Mouse (Mus musculus) left cerebral cortex, postnatal 10 days (tissue): ENCODE results near the gene Gm20388. TPM values are rescaled to one million over a fixed set of nuclear protein-coding genes. Genes with fewer than 3 reads are reported as not detected.

Source experiments
- DNase-seq, 2 experiments: peaks; one replicate each; pipeline ENCODE4 v3.0.0; 2021 to 2022; ENCODE audit warnings: low spot score in 2 of 2, mixed read lengths in 1 of 2; ENCODE audit errors: extremely low spot score in 1 of 2
- intact Hi-C: fragments of 180-260 bp; cut with DNase I; formaldehyde crosslinking; loops from one replicate; pipeline ENCODE4 v1.15.1; 2025
- total RNA-seq, 2 experiments: library from RNA; stranded (reverse); gene quantifications; 2 replicates each; pipeline ENCODE4 v1.2.3; 2021

Gm20388 gene
- total RNA-seq, 2 experiments from 2014 or later: 4.4 to 9.0 TPM

DNA sequence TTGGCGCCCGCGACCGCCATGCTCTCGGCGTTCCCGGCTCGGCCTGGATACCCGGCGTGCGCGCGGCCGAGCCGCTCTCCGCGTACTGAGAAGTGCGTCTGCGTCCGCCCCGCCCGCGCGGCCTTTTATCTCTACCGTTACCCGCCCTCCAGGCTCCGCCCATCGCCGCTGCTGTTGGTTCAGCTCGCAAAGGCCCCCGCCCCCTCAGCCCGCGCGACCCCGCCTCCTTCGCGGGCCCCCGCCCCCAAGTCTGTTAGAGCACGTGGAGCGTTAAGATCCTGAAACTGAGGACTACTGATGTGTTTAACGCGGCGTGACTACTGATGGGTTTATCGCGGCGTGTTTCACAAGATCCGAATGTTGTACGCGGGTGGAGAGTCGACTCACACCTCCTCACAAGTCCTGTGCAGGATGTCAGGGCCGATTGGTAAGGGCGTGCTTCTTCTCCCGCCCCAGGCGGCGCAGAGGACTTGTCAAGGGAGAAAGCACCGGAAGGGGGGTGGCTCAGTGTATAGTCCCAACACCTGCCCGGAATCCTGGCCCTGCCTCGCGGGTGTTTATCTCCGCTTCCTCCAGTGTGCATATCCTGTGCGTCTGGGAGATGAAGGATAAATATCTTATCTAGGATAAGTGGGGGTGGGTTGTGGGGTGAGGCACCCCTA lies 1997.1 kb downstream of the Gm20388 start, which contains the start of gene Slc7a5:
Gene Slc7a5, minus strand, starts transcription at position 108 of the 662 bp plus-strand sequence.
- intact Hi-C loops: loop anchor here (2.0 to 5.0 kb wide), 2 partner anchors 35 to 57 kb away; no protein-coding TSS in a partner anchor
- peak; percentile 95 to 99 for DNase-seq

DNA sequence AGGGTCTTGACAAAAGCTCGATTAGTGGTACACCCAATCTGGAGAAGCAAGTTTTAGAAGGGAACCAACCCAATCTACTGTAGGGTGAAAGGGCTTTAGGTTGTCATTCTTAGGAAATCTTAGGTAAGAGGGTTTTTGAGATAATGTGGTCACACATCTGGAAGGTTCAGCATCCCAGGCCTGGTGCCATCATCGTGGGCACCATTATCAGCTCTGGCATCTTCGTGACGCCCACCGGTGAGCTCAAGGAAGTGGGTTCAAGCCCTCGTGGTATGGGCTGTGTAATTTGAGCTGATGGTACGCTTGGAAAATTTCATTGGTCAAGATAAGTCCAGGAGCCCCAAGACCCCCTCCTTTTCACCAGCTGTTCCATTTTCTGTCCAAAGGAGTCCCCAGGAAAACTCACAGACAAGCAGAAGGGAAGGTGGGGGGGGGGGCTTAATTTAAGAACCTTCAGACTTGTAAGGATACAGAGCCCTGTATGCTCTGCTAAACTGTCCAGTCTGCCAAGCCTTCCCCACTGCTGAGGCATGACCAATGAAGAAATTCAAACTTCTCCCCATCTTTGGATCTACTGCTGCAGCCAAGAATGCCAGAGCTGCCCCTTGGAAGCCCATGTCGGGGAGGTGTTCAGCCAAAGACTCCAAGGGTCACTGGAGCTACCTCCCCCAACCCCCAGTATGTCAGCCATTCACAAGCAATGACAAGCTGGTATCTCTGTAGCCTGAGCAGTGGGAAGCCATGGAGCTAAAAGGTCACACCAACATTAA lies 1997.9 kb downstream of the Gm20388 start:
- intact Hi-C loops: loop anchor here (2.0 to 5.0 kb wide), 2 partner anchors 36 to 58 kb away; no protein-coding TSS in a partner anchor
- DNase-seq: no peak

DNA sequence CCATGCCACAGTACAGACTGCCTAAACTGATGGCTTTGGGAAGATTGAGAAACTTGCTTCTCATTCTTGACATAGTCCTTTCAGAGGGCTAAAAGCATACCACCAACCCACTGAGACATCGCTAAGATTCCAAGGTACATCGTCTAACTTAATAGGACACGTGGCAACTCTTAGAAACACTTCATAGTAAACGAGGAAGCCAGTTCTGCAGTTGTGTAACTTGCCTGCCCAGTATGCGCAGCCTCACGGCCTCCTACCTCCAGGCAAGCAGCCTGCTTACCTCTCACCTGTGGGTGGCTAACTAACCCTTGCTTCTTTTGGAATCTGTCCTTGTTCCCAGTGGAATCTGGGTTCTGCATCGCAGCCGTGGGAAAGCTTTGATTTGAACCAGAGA lies 1998.5 kb downstream of the Gm20388 start:
- DNase-seq: no peak
- intact Hi-C loops: loop anchor here (2.0 to 5.0 kb wide), 2 partner anchors 37 to 58 kb away; no protein-coding TSS in a partner anchor

DNA sequence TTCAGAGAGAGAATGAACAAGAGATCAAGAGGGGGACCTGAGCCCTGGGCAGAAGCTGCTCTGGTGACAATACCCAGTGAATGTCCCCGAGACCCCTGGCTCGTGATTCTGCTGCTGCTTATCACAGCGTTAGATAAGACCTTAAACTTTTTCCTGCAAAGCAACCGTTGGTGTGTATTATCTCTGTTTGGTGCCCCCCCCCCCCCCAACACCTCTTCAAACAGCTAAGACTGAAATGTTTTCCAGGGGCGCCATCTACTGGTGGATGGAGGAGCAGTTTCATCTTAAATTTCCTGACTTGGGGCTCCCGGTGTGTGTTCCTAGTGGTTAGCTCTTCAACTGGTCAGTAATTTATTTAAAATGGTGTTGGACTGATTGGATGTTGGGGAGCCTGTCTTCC lies 1999.0 kb downstream of the Gm20388 start:
- intact Hi-C loops: loop anchor here (2.0 to 10.0 kb wide), 3 partner anchors 37 to 195 kb away; no protein-coding TSS in a partner anchor
- DNase-seq: peak; percentile 77 to 84

DNA sequence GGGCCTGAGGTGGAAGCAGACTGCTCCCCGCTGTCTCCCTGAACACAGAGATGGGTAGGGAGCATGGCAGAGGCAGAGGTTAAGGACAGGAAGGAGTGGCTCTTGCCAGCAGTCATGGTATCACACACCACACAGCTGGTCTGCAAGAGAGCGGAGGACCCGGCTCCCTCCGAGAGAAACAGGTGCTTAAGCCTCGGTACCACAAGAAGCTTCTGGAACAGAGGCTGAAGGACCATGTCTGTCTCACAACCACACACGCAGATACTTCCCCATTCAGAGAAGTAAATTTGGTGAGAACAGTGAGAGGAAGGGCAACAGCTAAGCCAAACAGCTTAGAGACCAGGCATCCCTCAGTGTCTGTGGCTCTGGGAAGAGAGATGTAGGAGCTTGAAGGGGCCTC lies 2000.8 kb downstream of the Gm20388 start:
- intact Hi-C loops: loop anchor here (10.0 kb wide), 1 partner anchor 197 kb away; no protein-coding TSS in a partner anchor

DNA sequence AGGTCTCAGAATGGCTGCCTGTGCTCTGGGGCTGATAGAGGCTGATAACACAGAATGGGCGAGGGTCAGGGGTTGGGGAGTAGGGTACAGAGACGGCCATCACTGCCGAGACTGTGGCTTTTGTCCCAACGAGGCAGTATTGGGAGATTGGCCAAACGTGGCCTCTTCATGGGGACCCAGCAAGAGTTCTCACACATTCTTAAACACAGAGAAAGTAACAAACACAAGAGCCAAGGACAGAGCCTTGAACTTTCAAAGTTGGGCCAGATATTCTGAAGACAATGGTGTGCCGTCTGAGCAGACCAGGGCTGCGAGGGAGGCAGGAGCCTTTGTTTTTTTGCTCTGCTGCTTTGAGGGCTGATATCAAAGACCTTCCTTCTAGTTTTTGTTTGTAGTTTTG lies 2001.3 kb downstream of the Gm20388 start:
- no peak for DNase-seq
- intact Hi-C loops: loop anchor here (10.0 kb wide), 1 partner anchor 197 kb away; no protein-coding TSS in a partner anchor

More for the DNA sequence above, 2000.8 kb downstream of the Gm20388 start:
- no peak for DNase-seq

DNA sequence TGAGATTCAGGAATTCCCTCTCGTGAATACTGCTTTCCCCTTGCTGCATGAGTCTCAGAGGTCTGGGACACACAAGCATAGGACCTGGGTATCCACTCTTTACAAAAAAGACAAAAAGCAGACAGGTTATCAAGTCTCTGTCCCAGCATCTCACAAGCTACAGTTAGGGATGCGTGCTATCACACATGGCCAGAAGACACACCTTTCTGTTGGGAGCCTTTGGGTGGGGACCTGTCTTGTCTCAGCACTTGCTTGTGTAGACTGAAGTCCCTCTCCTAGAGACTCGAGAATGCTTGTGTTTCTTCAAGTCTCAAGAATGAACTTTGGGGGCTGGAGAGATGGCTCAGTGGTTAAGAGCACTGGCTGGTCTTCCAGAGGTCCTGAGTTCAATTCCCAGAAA lies 2002.2 kb downstream of the Gm20388 start:
- no peak for DNase-seq
- intact Hi-C loops: loop anchor here (10.0 kb wide), 1 partner anchor 198 kb away; no protein-coding TSS in a partner anchor

DNA sequence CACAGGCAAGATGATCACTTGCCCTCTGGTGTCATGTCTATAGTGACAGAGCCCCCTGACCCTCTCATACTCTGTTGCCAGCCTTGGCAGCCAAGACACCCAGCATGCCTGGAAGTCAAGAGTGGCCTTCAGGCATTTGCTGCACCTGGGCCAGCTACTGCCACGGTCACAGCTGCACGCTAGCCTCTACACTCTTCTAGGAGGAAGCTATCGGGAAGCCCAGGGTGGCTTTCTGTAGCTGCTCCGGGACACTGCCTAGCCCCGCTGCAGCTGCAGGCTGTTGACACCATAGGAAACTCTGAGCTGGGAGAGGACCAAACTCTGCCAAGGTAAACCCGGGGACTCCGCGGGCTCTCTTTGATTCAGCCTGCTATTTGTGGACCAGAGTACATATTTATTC lies 2002.7 kb downstream of the Gm20388 start:
- intact Hi-C loops: loop anchor here (10.0 kb wide), 1 partner anchor 199 kb away; no protein-coding TSS in a partner anchor
- DNase-seq: peak in 1 of 2 experiments; percentile 86

DNA sequence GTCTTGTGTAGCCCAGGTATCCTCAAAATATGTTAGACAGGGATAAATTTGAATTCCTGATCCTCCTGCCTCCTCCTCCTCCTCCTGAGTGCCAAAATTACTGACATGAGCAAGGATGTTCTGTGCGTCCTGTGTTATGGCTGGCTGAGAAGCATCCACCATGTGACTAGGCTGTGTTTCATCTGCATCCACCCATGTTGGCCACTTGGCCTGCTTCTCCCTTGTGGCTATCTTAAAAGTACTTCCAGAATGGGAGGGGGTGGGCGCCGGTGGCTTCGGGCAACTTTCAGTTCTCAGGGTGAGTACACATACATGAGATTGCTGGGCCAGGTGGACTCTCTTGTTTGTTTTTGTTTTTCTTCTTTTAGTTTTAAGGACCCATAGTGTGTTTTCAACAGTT lies 2008.5 kb downstream of the Gm20388 start:
- DNase-seq: no peak
- intact Hi-C loops: loop anchor here (10.0 kb wide), 1 partner anchor 204 kb away; no protein-coding TSS in a partner anchor

DNA sequence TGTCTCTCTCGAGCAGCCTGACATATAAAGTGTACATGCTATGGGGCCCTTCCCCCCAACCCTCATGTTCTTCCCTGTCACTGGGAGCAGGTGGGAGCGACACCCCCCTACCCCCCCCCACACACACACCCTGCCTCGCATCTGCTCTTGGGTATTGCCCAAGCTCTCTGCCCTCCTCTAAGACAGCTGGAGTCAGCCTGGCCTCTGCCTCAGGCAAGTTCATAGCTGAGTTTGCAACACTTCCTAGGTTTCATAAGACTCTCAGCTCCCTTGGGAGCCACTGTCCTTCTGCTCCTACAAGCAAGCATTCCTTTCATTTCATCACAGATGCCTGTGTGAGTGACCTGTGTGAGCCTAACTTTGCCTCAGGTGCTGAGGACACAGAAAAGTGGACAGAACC lies 2009.1 kb downstream of the Gm20388 start:
- no peak for DNase-seq
- intact Hi-C loops: loop anchor here (10.0 kb wide), 1 partner anchor 205 kb away; no protein-coding TSS in a partner anchor

DNA sequence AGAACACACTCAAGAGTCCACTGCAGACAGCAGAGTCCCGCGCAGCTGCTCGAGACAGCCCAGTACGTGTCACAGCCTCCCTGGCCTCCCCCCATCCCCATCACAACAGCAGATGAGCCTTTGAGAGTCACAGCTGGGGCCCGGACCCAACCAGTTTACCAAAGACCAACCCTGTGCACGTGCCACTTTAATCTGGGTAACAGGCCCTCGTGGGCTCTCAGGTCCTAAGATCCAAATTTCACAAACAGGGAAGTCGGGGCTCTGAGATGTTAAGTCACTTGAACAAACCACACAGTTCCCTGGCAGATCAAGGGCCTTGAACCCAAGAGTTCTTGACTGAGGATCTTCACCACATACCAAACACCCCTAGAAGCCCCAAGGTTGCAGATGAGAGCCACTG lies 2010.9 kb downstream of the Gm20388 start:
- intact Hi-C loops: no loop called here
- peak in 1 of 2 experiments; percentile 49 for DNase-seq

DNA sequence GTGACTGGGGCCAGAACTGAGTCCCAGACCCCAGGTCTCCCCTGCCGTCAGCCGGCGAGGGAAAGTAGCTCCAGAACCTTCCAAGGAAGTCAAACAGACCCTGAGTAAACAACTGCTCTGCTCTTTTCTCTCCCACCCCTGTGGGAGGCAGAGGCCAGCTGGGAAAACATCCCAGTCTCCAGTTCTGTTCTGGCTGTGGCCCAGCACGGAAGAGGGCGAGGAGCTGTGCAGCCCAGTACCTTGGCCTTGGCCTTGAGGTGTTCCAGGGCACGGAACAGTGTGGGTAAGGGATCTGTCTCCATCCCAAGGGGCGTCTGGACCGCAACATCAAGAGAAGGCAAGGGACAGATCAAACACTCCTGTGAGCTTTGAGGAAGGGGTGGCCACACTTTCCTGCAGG lies 2011.5 kb downstream of the Gm20388 start:
- intact Hi-C loops: no loop called here
- DNase-seq: peak in 1 of 2 experiments; percentile 92

DNA sequence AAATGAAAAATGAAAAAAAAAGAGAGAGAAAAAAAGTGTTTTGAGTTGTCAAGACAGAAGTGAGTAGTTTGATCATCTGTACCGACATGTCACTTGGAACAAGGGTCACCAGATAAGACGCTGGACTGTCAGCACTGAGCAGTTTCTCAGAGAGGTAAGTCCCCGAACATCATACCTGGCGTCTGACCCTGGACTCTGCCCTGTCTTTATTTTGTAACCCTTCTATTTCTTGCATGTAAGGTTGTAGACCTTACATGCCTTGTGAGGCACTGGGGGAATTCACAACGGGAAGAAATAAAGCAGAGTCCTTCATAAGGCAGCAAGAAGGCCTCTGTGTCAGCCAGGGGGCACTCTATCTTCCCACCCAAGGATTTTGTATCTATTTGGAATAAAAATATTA lies 2014.0 kb downstream of the Gm20388 start:
- DNase-seq: no peak
- intact Hi-C loops: no loop called here

DNA sequence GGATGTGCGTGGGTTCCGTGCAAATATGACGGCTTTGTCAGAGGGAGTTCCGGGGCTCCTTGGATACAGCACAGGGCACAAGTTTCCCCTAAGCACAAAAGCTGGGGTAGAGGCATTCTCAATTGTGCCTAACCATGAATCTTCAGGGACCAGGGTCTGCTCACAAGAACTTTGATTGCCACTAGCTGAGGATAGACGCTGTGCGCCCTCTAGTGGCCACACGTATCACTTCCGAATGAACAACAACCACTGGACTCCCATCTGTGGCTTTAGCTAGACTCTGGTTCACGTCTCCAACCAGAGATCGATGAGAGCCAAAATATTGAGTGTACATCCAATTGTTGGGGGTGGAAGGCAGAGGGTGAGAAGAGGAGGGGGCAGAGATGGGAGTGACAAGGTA lies 2015.0 kb downstream of the Gm20388 start:
- intact Hi-C loops: no loop called here
- peak; percentile 79 to 87 for DNase-seq

DNA sequence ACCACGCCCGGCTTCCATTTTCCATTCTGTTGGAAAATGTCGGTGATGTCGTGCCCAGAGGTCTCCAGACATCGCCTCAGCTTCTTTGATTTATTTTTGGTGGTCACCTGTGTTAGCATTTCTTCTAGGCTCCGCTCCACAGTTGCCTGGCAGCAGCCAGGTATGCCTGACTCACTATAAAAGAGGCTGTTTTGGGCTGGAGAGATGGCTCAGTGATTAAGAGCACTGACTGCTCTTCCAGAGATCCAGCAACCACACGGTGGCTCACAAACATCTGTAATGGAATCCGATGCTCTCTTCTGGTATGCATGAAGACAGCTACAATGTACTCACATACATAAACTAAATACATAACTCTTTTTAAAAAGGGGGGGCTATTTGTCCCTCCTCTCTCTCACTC lies 2015.6 kb downstream of the Gm20388 start:
- intact Hi-C loops: no loop called here
- DNase-seq: no peak

DNA sequence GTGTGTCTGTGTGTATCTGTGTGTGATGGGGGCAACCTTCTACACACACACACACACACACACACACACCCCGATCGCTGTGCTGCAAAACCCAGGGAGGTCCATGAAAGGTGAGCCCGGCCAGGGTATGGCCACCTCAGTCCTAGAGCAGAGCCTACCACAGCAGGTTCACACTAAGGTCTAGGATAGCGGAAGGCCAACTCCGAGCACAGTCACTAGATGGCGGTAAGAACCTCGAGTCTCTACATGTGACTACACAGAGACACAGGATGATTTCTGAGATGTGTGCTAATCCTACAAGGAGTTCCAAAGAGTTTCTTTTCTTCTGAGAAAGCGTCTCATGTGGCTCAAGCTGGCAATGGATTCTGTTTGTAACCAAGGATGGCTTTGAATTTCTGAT lies 2016.7 kb downstream of the Gm20388 start:
- DNase-seq: peak in 1 of 2 experiments; percentile 69

DNA sequence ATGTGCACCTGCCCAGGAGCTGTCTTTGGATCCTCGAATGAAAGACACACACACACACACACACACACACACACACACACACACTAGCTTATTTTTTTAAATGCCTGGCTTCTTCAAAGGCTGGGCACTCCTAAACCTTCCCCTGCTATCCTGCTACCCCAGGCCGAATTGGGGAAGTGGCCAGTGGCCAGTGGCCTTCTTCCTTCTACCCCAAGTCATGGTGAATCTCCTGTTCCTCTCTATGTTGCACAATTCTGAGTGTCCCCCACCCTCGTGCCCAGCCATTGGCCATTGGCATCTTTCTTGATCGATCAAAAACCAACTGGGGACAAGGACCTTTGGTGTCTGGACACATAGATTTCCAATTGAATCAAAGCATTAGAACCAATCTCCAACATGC lies 2019.4 kb downstream of the Gm20388 start:
- no peak for DNase-seq
- intact Hi-C loops: loop anchor here (5.0 kb wide), 1 partner anchor 78 kb away; no protein-coding TSS in a partner anchor

More for the DNA sequence above, 2016.7 kb downstream of the Gm20388 start:
- intact Hi-C loops: no loop called here

DNA sequence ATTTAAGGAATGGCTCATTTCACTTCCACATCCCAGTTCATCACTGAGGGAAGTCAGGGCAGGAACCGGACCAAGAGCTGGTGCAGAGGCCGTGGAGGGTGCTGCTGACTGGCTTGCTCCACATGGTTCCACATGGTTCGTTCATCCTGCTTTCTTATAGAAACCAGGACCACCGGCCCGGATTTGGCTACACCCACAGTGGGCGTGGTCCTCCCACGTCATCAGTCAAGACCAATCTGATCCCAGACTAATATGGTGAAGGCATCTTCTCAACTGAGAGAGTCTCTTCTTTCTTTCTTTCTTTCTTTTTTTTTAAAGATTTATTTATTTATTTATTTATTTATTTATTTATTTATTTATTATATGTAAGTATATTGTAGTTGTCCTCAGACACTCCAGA lies 2020.9 kb downstream of the Gm20388 start:
- intact Hi-C loops: loop anchor here (5.0 kb wide), 1 partner anchor 79 kb away; no protein-coding TSS in a partner anchor
- DNase-seq: no peak

DNA sequence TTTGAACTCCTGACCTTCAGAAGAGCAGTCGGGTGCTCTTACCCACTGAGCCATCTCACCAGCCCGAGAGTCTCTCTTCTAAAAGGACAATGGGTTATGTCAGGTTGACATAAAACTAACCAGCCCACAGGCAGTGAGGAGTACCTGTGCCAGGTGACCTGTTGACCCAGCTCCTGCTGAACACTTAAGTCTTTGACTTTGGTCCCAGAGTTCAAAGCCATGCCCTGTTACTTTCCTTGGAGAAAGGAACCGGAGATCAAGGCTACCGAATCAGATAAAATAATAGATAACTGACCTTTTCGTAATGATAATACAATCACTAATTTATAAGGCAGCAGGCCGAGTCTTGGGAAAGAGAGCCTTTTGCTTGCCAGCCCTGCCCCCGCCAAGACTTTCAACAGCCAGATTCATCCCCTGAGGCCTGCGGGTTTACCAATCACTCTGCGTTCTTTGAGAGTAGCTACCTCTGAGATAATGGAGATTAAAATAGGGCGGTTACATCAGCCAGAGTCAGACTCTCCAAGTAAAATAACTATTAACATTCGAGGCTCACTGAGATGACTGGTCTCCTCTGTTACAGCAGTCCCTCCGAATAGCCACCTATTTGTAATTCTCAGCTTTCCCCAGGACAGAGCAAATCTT lies 2021.5 kb downstream of the Gm20388 start:
- no peak for DNase-seq
- intact Hi-C loops: loop anchor here (5.0 kb wide), 1 partner anchor 80 kb away; no protein-coding TSS in a partner anchor
